Mouse (Mus musculus) hindbrain, postnatal 0 days (tissue): ENCODE measurements around the gene 1700086D15Rik. TPM values are rescaled to one million over a fixed set of nuclear protein-coding genes. Genes with fewer than 3 reads are reported as not detected.

ENCODE experiments used
- ATAC-seq: fragments of 200-750 bp; cut with Nextera tagmentation; 2 replicates; pipeline ENCODE4 v1.8.0; 2017; ENCODE audit warnings: mild to moderate bottlenecking, moderate TSS enrichment, moderate library complexity
- DNase-seq: peaks from one replicate; pipeline ENCODE4 v3.0.0-alpha.2; 2015; ENCODE audit warnings: low spot score
- H3K27ac ChIP-seq: fragments of 300-500 bp; sonication (generic); 2 replicates; pipeline ENCODE4 v1.5.1; 2014; ENCODE audit warnings: mild to moderate bottlenecking
- H3K27me3 ChIP-seq: fragments of 300-500 bp; sonication (generic); 2 replicates; pipeline ENCODE4 v1.6.1; 2014; ENCODE audit warnings: low read length, mixed read lengths; ENCODE audit not compliant: insufficient read depth
- H3K36me3 ChIP-seq: fragments of 300-500 bp; sonication (generic); 2 replicates; pipeline ENCODE4 v1.6.1; 2014; ENCODE audit warnings: low read length, mixed read lengths; ENCODE audit not compliant: insufficient read depth
- H3K4me1 ChIP-seq: fragments of 300-500 bp; sonication (generic); 2 replicates; pipeline ENCODE4 v1.6.1; 2014; ENCODE audit warnings: antibody characterized with exemption, low read length, mixed read lengths; ENCODE audit not compliant: insufficient read depth
- H3K4me2 ChIP-seq: fragments of 300-500 bp; sonication (generic); 2 replicates; pipeline ENCODE4 v1.6.1; 2014; ENCODE audit warnings: low read depth, mild to moderate bottlenecking, low read length, moderate library complexity, mixed read lengths
- H3K4me3 ChIP-seq: fragments of 300-500 bp; sonication (generic); 2 replicates; pipeline ENCODE4 v1.5.1; 2014; ENCODE audit warnings: low read length
- H3K9ac ChIP-seq: fragments of 300-500 bp; sonication (generic); replicated peaks from 2 replicates; pipeline ENCODE4 v1.6.1; 2014; ENCODE audit warnings: mild to moderate bottlenecking, low read length, moderate library complexity, mixed read lengths
- H3K9me3 ChIP-seq: fragments of 300-500 bp; sonication (generic); 2 replicates; pipeline ENCODE4 v1.6.1; 2016; ENCODE audit warnings: low read length, mixed read lengths
- CTCF ChIP-seq: IDR thresholded peaks from 2 replicates; pipeline ENCODE4 v1.5.1; 2016; ENCODE audit warnings: antibody characterized with exemption, control low read depth, low read depth
- WGBS: fragments of 180-500 bp; shearing (Covaris S2); extraction: QIAGEN DNeasy Blood & Tissue Kit; methylation state at CpG from one replicate; pipeline ENCODE4 v1.1.7; 2014; 5-methylcytosine and 5-hydroxymethylcytosine counted together
- polyA plus RNA-seq: library from polyadenylated mRNA; unstranded; fragments of >200 nt; fragmentation: Nextera tagmentation; extraction: Ambion mirVana; gene quantifications from 2 replicates; pipeline ENCODE4 v1.2.1, GENCODE M21; 2015
- total RNA-seq: library from RNA; depleted of rRNA; stranded (reverse); fragments of >200 nt; gene quantifications from 2 replicates; pipeline ENCODE4 v1.2.3, GENCODE M21; 2014; rRNA removed

Gene 1700086D15Rik
- 0.94 and 3.2 TPM in 2 replicates for total RNA-seq
- 0.39 and 0.59 TPM in 2 replicates for polyA plus RNA-seq

DNA sequence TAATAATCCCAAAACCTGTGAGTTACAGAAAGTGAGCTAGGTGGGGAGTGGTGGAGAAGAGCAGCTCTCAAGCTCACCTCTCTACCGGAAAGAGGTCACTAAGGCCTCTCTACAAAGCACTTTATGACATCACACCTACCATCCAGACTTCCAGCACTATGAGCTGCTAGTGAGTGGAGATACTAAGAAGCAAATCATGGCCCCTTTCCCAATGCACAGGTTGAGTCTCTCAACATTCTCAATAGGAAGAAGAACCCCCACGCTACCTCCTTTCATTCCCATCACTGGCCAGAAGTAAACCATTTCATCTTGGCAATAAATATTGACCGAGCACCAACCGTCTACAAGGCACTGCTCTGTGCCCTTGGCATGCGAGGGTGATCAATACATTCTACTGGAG is at the start of gene 1700086D15Rik:
1700086D15Rik (minus strand) TSS at position 101 of the 400 bp plus-strand sequence.
- no peak for TF ChIP-seq CTCF
- Histone ChIP-seq H3K36me3 (no peaks in the 10 kb centered on the region), H3K4me3 (no peak within 1 kb of the TSS), H3K27ac (no peak within 1 kb of the TSS), H3K4me2 (peak within 1 kb of the TSS; percentile 89), H3K27me3 (no peaks in the 10 kb centered on the region), H3K9me3 (no peaks in the 10 kb centered on the region), H3K4me1 (peaks cover 11% of the 10 kb centered on the region; the same call in 1 of the 2 replicates), H3K9ac (no peak within 1 kb of the TSS)
- ATAC-seq = no peak
- DNase-seq = no peak
- 96% methylated on average over 5 of the region's 5 CpGs for WGBS

- no peak for DNase-seq
- no peak for ATAC-seq
- WGBS = 57% methylated on average over 6 of the region's 6 CpGs
Observed at GRCm38 (mm10) chr11:65209441-65209840, 49.8 kb upstream of the 1700086D15Rik start.

GRCm38 (mm10) chr11:65205306-65205705 is 45.6 kb upstream of the 1700086D15Rik start:
- Histone ChIP-seq H3K4me1 (no peaks in the 10 kb centered on the region), H3K36me3 (no peaks in the 10 kb centered on the region), H3K27me3 (no peaks in the 10 kb centered on the region), H3K4me2 (no peak overlapping the region), H3K27ac (no peak overlapping the region), H3K9me3 (no peaks in the 10 kb centered on the region), H3K4me3 (no peak overlapping the region), H3K9ac (no peak overlapping the region)
- 66% methylated on average over 5 of the region's 5 CpGs for WGBS
- DNase-seq = peak; percentile 15
- no peak for ATAC-seq
- no peak for TF ChIP-seq CTCF

More at GRCm38 (mm10) chr11:65209441-65209840, 49.8 kb upstream of the 1700086D15Rik start:
- no peaks in the 10 kb centered on the region for H3K4me1 ChIP-seq
- H3K4me2 ChIP-seq = no peak overlapping the region
- H3K9ac ChIP-seq = no peak overlapping the region
- no peaks in the 10 kb centered on the region for H3K27me3 ChIP-seq
- no peaks in the 10 kb centered on the region for H3K36me3 ChIP-seq
- H3K9me3 ChIP-seq = no peaks in the 10 kb centered on the region
- TF ChIP-seq CTCF = no peak
- H3K27ac ChIP-seq = no peak overlapping the region
- H3K4me3 ChIP-seq = no peak overlapping the region

GRCm38 (mm10) chr11:65204651-65205050 is 45.0 kb upstream of the 1700086D15Rik start:
- H3K4me2 ChIP-seq = no peak overlapping the region
- H3K4me3 ChIP-seq = no peak overlapping the region
- DNase-seq (peak; percentile 25), ATAC-seq (no peak)
- WGBS = 59% methylated on average over 13 of the region's 13 CpGs
- no peaks in the 10 kb centered on the region for H3K9me3 ChIP-seq
- no peaks in the 10 kb centered on the region for H3K4me1 ChIP-seq
- no peak overlapping the region for H3K9ac ChIP-seq
- no peaks in the 10 kb centered on the region for H3K36me3 ChIP-seq
- H3K27me3 ChIP-seq = no peaks in the 10 kb centered on the region
- TF ChIP-seq CTCF = no peak
- no peak overlapping the region for H3K27ac ChIP-seq

DNA sequence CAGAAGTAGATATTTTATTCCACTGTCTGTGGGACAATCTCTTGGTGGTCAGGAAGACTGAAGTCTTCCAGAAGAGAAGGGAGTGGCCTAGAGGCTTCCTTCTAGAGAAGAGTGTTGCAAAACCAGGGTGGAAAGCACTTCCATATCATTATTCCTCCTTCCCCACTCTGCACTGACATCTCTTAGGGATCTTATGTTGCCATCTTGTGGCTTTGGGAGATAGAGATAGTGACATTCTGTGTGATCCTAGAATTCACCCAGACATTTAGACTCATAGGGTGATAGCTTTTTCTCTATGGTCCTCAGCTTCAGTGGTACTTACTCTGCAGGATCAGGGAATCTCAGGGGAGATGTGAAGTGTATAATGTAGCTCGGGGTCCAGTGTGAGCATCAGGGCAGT is 43.3 kb upstream of the 1700086D15Rik start:
- Histone ChIP-seq H3K27me3 (no peaks in the 10 kb centered on the region), H3K9ac (no peak overlapping the region), H3K4me3 (no peak overlapping the region), H3K27ac (no peak overlapping the region), H3K4me1 (no peaks in the 10 kb centered on the region), H3K9me3 (no peaks in the 10 kb centered on the region), H3K4me2 (no peak overlapping the region), H3K36me3 (no peaks in the 10 kb centered on the region)
- 80% methylated on average over 1 of the region's 1 CpGs for WGBS
- peak; percentile 43 for TF ChIP-seq CTCF
- DNase-seq (peak; percentile 18), ATAC-seq (no peak)

DNA sequence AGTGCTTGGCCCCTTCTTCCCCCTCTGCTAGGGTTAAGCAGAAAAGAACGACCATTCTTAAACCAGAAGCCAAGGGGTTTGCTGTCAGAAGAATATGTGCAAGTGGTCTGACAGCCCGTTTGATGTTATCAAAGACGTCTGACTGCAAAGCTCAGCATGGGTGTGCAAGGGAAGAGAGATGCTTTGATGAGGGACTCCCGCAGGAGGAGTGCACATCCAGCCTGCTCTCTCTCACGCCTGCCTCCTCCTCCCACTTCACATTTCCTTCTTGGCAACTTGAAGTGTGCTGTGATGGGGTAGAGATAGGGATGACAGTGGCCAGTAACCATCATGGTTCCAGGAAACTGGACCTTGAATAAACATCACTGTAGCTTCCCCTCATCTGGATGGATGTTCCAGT is 42.5 kb upstream of the 1700086D15Rik start:
- 27% methylated on average over 5 of the region's 5 CpGs for WGBS
- Histone ChIP-seq H3K9me3 (no peaks in the 10 kb centered on the region), H3K4me2 (no peak overlapping the region), H3K27ac (no peak overlapping the region), H3K4me3 (no peak overlapping the region), H3K27me3 (no peaks in the 10 kb centered on the region), H3K4me1 (no peaks in the 10 kb centered on the region), H3K36me3 (no peaks in the 10 kb centered on the region), H3K9ac (no peak overlapping the region)
- TF ChIP-seq CTCF = no peak
- no peak for ATAC-seq
- DNase-seq = no peak

DNA sequence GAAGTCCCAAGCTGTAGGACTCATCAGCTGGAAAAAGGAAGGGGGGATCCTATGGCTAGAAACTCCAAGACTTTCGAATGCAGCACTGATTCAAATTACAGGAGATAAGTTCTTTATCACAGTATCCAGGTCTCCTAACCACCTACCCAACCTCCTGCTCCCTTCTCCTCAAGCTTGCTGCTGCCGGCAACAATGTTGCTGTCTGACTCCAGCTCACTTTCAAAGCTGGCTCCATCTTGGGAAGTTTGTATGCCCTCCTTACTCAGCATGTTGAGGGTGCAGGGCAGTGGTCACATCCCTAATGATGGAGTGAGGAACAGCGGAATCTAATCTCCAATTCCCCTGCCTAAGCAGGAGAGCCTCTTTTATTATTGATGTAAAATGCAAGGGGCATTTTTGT is 38.3 kb upstream of the 1700086D15Rik start:
- Histone ChIP-seq H3K36me3 (no peaks in the 10 kb centered on the region), H3K9me3 (no peaks in the 10 kb centered on the region), H3K4me2 (no peak overlapping the region), H3K27me3 (no peaks in the 10 kb centered on the region), H3K4me1 (no peaks in the 10 kb centered on the region), H3K4me3 (no peak overlapping the region), H3K9ac (no peak overlapping the region), H3K27ac (no peak overlapping the region)
- DNase-seq (no peak), ATAC-seq (no peak)
- no peak for TF ChIP-seq CTCF
- WGBS = 88% methylated on average over 3 of the region's 3 CpGs
